Mouse (Mus musculus) urinary bladder, postnatal 25 days (tissue): ENCODE results near the gene Klhdc7b.
"Not testable (repeated sequence)": the region's sequence is repeated elsewhere in the genome, so short reads cannot be mapped to it uniquely, and the experiment has no call there.

ENCODE experiments used
- DNase-seq: peaks from one replicate; pipeline ENCODE4 v3.0.0; 2022; ENCODE audit warnings: low spot score

Gene Klhdc7b

DNA sequence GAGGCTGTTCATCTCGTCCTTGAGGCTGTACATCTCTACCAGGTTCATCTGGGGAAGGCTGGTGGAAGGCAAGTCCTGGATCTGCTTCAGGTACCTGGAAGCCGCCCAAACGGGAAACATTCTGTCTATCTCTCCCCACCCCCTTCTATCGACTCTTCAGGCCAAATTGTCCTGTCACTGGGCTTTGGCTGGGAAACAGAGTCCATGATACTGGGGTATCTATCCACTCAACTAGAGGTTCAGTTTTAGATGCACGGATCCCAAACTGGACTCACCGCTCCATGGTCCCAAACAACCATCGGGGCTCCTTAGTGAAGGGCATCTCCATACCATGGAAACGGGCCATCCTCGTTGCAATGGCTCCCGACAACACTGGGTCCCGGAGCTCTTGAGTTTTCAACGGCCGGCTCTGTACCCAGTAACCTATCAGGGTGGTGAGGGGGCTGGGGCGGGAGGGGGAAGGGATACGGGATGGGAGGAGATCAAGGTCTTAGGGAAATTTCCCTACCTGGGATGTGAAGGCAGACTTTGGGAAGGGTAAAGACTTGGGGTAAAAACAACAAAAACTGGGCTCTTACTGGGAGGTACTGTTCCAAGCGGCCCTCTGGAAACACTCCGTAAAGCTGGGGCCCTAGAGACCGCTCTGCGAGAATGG, 43.5 kb downstream of the Klhdc7b start:
- no peak for DNase-seq

DNA sequence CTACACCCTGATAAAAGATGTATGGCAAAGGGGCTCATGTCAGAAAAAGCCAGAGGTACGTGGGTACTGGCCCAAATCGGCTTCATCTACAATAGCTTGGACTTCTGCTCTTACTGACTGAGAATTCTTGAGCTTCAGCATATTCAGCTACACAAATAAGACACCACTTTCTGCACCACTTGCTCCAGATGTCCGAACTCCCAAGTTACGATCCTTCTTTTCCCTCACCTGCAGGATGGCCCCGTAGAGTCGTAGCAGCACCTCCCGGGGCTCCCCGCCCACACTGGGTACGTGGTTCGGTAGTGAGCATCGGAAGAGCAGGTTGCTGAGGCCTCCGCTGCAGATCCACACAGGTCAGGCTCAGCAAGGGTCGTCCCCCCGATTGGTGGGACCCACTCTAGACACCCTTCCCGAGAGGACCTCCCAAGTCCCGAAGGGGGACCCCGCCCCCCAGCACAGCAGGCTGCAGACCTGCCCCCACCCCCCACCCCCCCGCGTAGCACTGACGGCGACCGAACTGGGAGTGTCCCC, 44.2 kb downstream of the Klhdc7b start:
- DNase-seq = no peak

DNA sequence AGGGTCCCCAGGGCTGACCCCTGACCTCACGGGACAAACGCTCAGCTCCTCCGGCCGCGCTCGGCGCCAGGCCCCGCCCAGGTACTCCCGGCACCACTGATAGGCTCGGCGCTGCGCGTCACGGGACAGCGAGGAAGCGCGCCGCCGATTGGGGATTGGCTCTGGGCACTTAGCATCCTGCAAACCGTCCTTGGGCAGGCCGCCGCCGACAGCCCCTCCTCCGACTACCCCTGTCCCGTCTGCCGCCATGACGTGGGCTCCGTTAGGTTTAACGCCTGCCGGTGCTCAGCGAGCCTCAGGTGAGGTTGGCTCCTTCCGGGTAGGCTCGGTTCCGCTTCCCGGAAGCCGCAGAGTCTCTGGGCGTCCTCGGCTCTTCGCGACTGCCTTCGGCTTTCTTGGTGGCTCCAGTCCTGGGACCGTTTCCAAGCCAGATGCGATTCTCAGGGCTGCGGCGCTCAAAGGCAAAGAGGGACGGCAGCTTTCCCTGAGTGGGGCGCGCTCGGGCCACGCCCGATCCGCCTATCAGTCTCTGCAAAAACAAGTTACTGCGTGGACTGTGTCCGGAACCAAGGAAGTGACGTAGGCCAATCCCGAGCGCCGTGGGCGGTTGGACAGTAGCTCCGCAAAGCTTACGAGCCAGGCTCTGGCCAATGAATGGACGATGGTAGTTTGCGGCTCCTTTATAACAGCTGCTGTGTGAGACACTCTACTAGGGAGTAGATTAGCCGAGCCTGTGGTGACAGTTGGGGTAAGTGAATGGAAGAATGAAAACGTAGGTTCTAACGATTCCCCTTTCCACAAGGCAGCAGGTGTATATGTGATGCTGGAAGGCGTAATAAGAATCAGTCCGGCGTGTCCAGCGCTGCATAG, 44.9 kb downstream of the Klhdc7b start, which contains the start of the genes C730034F03Rik, Gm44502 and Chkb:
C730034F03Rik (plus strand) TSS at position 238 of the 870 bp plus-strand sequence.
Gm44502 (minus strand) TSS at position 345 of the 870 bp plus-strand sequence.
Chkb (minus strand) TSS at position 557 of the 870 bp plus-strand sequence.
- DNase-seq = peak; percentile 79

DNA sequence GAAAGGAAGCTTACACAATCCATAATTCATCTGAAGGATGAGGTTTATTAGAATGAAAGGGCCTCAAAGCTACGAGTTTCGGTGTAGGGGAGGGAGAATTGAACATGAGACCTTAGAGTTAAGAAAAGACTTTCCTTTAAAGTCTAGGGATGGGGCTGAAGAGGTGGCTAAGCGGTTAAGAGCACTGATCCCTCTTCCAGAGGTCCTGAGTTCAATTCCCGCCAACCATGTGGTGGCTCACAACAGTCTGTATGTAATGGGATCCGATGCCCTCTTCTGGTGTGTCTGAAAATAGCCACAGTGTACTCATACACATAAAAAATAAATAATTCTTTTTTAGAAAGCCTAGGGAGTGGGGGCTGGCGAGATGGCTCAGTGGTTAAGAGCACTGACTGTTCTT, 45.6 kb downstream of the Klhdc7b start:
- DNase-seq = no peak

DNA sequence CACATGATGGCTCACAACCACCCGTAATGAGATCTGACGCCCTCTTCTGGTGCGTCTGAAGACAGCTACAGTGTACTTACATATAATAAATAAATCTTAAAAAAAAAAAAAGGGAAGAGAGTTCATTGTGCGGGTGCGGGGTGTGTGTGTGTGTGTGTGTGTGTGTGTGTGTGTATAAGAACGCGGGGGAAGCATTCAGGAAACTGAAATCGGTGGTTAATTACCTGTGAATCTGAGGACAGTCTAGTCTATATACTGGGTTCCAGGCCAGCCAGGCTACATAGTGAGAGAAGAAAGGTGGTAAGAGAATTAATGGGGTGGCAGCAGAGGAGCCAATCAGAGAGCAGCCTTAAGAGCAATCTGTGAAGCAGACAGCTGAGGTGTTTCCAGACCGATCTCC, 46.1 kb downstream of the Klhdc7b start:
- DNase-seq = not testable (repeated sequence)

DNA sequence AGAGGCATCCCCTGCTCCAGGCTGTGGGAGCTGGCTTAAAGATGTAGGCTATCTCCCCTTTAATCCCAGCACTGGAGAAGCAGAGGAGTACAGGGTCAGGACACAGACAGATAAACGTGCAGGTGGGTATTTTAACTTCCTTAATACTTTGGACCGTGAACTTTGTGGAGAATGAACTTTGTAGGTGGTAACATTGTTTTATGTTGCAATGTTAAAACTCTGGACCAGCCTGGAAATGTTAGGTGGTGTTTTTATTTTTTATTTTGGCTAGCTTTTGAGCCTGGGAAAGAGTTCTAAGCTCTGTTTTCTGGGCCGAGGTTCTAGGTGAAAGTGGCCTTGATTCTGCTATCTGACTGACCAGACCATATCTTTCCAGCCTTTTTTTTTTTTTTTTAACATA, 46.6 kb downstream of the Klhdc7b start:
- no peak for DNase-seq

DNA sequence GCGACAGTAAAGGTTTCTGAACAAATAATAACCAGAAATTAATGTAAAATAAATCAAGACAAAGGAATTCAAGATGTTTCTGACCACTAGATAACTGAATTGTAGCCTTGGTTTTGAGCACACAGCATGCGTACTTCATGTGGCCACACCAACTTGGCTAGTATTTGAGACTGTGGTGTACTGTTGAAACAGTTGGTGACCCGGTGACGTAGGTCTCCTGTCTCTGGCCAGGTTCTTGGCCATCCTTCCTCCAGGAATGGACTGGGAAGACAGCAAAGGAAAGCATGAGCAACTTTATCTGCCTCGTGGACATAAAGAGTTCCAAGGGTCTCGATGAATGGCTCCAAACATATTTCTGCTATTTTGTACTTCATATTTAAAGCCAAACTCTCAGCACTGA, 47.1 kb downstream of the Klhdc7b start:
- DNase-seq = no peak

DNA sequence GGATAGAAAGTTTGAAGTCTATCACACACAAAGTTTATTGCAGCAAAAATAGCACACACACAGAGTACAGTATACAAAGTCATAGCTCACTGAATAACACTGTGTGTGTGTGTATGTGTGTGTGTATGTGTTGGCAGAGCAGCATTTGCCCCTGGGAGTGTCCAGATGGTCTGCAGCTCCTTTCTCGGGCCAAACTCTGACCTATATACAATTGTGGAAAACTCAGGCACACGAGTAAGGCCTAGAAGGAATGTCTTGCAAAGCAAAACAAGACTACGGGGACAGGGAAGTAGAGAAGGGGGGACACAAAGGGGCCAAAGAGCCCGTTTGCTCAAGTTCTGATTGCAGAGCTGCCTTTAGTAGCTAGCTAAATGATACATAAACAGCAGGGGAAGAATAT, 48.2 kb downstream of the Klhdc7b start:
- no peak for DNase-seq

DNA sequence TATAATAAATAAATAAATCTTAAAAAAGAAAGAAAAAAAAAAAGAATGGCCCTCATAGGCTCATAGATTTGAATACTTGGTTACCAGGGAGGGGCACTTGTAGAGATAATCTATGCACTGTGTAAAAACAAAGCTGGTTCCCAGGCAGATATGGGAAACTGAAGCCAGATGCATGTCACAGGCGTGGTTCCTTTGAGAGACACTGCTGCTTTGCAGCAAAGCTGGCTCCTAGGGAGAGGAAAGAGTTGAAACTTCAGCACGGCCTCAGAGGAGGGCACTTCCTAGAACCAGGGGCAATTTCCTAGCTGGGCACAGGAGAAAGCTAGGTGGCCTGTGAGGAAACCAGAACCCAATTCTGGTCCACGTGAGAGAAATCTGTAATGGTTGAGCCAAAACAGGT, 49.4 kb downstream of the Klhdc7b start:
- no peak for DNase-seq

DNA sequence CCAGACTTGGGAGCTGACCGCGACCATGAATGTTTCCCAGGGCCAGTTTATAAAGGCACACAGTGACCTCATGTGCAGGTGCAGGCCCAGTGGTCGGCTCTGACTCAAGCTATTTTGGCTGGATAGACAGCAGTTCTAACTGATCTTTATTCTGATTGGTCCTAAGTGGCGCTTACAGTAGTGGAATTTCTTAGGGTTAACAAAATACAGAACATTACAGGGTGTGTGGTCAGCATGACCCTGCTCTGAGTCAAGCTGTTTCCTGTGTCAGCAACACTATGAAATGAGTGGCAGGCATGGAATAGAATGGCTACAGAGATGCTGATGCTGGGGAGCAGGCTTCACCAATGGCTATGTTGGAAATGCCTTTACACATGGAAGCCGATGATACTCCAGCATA, 51.2 kb downstream of the Klhdc7b start:
- no peak for DNase-seq
